10 mouse cellular contexts compared by ENCODE assay signal in the genomic region with DNA sequence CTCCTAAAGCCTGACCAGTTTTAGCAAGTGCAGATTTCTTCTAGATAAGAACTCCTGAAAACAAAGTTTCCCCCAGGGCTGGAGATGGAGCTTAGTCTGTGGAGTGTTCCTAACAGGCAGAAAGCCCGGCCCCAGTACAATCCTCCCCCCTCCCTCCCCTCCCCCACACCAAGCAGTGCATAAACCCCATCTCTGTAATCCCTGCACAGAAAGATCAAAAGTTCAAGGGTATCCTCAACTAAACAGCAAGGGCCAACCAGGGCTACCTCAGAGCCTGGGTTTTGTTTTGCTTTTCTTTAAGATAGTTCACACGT. TPM values are rescaled to one million over a fixed set of nuclear protein-coding genes. Genes with fewer than 3 reads are reported as not detected.
A peak's percentile ranks its signal among the peaks of the same experiment; 100 is the strongest.
DNase-seq lines count a peak whose midpoint lies in the region; ATAC-seq and TF ChIP-seq lines count a peak whose summit lies in the region.
"Had no signal": no experiment of that assay in that cellular context is flagged by ENCODE, and none has a peak within 500 bp of the region (broad histone marks: within the 10 kb centered on the region; RNA-seq: fewer than 3 reads in every experiment).

No protein-coding gene starts in this region.

- DNase-seq in lung, embryonic 14.5 days: no peak
- no peak for DNase-seq in lung, postnatal 4 days
- DNase-seq in forebrain, embryonic 14.5 days (ENCODE audit: low spot score): no peak
- no peak for DNase-seq in limb, embryonic 14.5 days (ENCODE audit: low spot score)
- DNase-seq in testis, postnatal 14 days (ENCODE audit: low spot score): no peak
- no peak for DNase-seq in left cerebral cortex, postnatal 4 days
- no peak for DNase-seq in kidney, adult 11 months

- WGBS in lung, embryonic 14.5 days: 21% methylated on average over 2 of the region's 2 CpGs
- WGBS in forebrain, embryonic 14.5 days: 2% methylated on average over 2 of the region's 2 CpGs
- 9% methylated on average over 2 of the region's 2 CpGs for WGBS in limb, embryonic 14.5 days
- WGBS in neural tube, embryonic 15.5 days: 8% methylated on average over 2 of the region's 2 CpGs

- H3K27ac ChIP-seq in lung, embryonic 14.5 days (ENCODE audit: low read depth): peak overlapping the region; percentile 84
- H3K27ac ChIP-seq in forebrain, embryonic 14.5 days (ENCODE audit: low read depth, low read length): peak overlapping the region; percentile 83
- H3K27ac ChIP-seq in limb, embryonic 14.5 days (replicated peaks; ENCODE audit: low read depth, low read length): no peak overlapping the region
- peak overlapping the region; percentile 76 for H3K27ac ChIP-seq in neural tube, embryonic 15.5 days (replicated peaks)
- H3K27ac ChIP-seq: macrophage had no signal

- no peaks in the 10 kb centered on the region for H3K36me3 ChIP-seq in lung, embryonic 14.5 days (ENCODE audit: insufficient read depth)
- no peaks in the 10 kb centered on the region for H3K36me3 ChIP-seq in forebrain, embryonic 14.5 days (ENCODE audit: control insufficient read depth, insufficient read depth, low read length)
- H3K36me3 ChIP-seq in limb, embryonic 14.5 days (ENCODE audit: control insufficient read depth, insufficient read depth, low read length): no peaks in the 10 kb centered on the region
- no peaks in the 10 kb centered on the region for H3K36me3 ChIP-seq in neural tube, embryonic 15.5 days

- intact Hi-C loops in left cerebral cortex, postnatal 4 days (cut with DNase I): no loop called here

- ATAC-seq in lung, embryonic 14.5 days (ENCODE audit: insufficient read depth): no peak
- no peak for ATAC-seq in forebrain, embryonic 14.5 days
- ATAC-seq in limb, embryonic 14.5 days (ENCODE audit: low FRiP score, low read depth): 0 out of 2 replicates have a peak, but pooled peaks have one; percentile 6
- no peak; the same call in 1 of the 2 replicates for ATAC-seq in neural tube, embryonic 15.5 days (ENCODE audit: low FRiP score)

- H3K4me1 ChIP-seq in lung, embryonic 14.5 days (ENCODE audit: insufficient read depth): peaks cover 3% of the 10 kb centered on the region; the same call in 1 of the 2 replicates
- H3K4me1 ChIP-seq in forebrain, embryonic 14.5 days (ENCODE audit: control insufficient read depth, insufficient read depth, low read length): peaks cover 28% of the 10 kb centered on the region
- H3K4me1 ChIP-seq in limb, embryonic 14.5 days (ENCODE audit: control insufficient read depth, insufficient read depth, low read length): peaks cover 8% of the 10 kb centered on the region
- peaks cover 36% of the 10 kb centered on the region for H3K4me1 ChIP-seq in neural tube, embryonic 15.5 days

- H3K27me3 ChIP-seq in lung, embryonic 14.5 days (ENCODE audit: insufficient read depth, low read length): no peaks in the 10 kb centered on the region; the same call in 1 of the 2 replicates
- H3K27me3 ChIP-seq in forebrain, embryonic 14.5 days (replicated peaks; ENCODE audit: control insufficient read depth, insufficient read depth, low read length): no peaks in the 10 kb centered on the region
- no peaks in the 10 kb centered on the region for H3K27me3 ChIP-seq in limb, embryonic 14.5 days (ENCODE audit: control insufficient read depth, insufficient read depth, low read length)
- no peaks in the 10 kb centered on the region for H3K27me3 ChIP-seq in neural tube, embryonic 15.5 days (replicated peaks)

- TF ChIP-seq CTCF in lung, embryonic 14.5 days (IDR thresholded peaks at IDR 0.05; ENCODE audit: low read depth): no peak

- peak overlapping the region; percentile 78 for H3K4me2 ChIP-seq in lung, embryonic 14.5 days
- H3K4me2 ChIP-seq in forebrain, embryonic 14.5 days (ENCODE audit: low read length): peak overlapping the region; percentile 91
- H3K4me2 ChIP-seq in limb, embryonic 14.5 days (replicated peaks; ENCODE audit: low read depth, low read length, severe bottlenecking): peak overlapping the region; percentile 66
- H3K4me2 ChIP-seq in neural tube, embryonic 15.5 days: peak overlapping the region; percentile 94

- H3K4me3 ChIP-seq in lung, embryonic 14.5 days (ENCODE audit: low read depth, low read length): peak overlapping the region; percentile 47
- H3K4me3 ChIP-seq in forebrain, embryonic 14.5 days (ENCODE audit: low read depth, low read length): peak overlapping the region; percentile 44
- H3K4me3 ChIP-seq in limb, embryonic 14.5 days (replicated peaks; ENCODE audit: low read length): peak overlapping the region; percentile 46
- H3K4me3 ChIP-seq in neural tube, embryonic 15.5 days (replicated peaks): peak overlapping the region; percentile 49

- peak overlapping the region; percentile 63; the same call in 1 of the 2 replicates for H3K9ac ChIP-seq in lung, embryonic 14.5 days
- peak overlapping the region; percentile 72 for H3K9ac ChIP-seq in forebrain, embryonic 14.5 days (ENCODE audit: low read length)
- peak overlapping the region; percentile 52; the same call in 1 of the 2 replicates for H3K9ac ChIP-seq in limb, embryonic 14.5 days (ENCODE audit: low read depth, low read length, severe bottlenecking)
- H3K9ac ChIP-seq in neural tube, embryonic 15.5 days (replicated peaks): peak overlapping the region; percentile 57; the same call in 1 of the 2 replicates

- no peak for TF ChIP-seq POLR2A in limb, embryonic 14.5 days (IDR thresholded peaks at IDR 0.05; ENCODE audit: borderline replicate concordance, extremely low read depth, insufficient read depth, insufficient read length)

- H3K9me3 ChIP-seq in lung, embryonic 14.5 days (ENCODE audit: low read depth, low read length): no peaks in the 10 kb centered on the region
- no peaks in the 10 kb centered on the region for H3K9me3 ChIP-seq in forebrain, embryonic 14.5 days (replicated peaks; ENCODE audit: control insufficient read depth, low read length)
- H3K9me3 ChIP-seq in limb, embryonic 14.5 days (ENCODE audit: control insufficient read depth, low read length): no peaks in the 10 kb centered on the region
- H3K9me3 ChIP-seq in neural tube, embryonic 15.5 days (replicated peaks): no peaks in the 10 kb centered on the region

RNA-seq across cellular contexts. Expression of gene Nrarp, which starts 11.9 kb away (rescaled TPM):
- 13.7 and 14.9 TPM in 2 replicates for polyA plus RNA-seq in lung, embryonic 14.5 days (2014; fragmentation: Nextera tagmentation; extraction: Ambion mirVana)
- 18.6 and 22.1 TPM in 2 replicates for polyA plus RNA-seq in forebrain, embryonic 14.5 days (2014; fragmentation: Nextera tagmentation; extraction: Ambion mirVana)
- 34.0 and 34.1 TPM in 2 replicates for polyA plus RNA-seq in limb, embryonic 14.5 days (2012; rRNA removed)
- polyA plus RNA-seq in limb, embryonic 14.5 days (2014; fragmentation: Nextera tagmentation; extraction: Ambion mirVana): 27.7 and 28.2 TPM in 2 replicates
- 15.0 and 16.8 TPM in 2 replicates for polyA plus RNA-seq in neural tube, embryonic 15.5 days (2015; fragmentation: Nextera tagmentation; extraction: Ambion mirVana)
- 10 to 100 TPM; 32.5 to 35.0 TPM for total RNA-seq in left cerebral cortex, postnatal 4 days (2021)
- polyA plus RNA-seq: macrophage had no signal

RNA-seq across cellular contexts. Expression of gene Tor4a, which starts 28.1 kb away (rescaled TPM):
- polyA plus RNA-seq in lung, embryonic 14.5 days (2014; fragmentation: Nextera tagmentation; extraction: Ambion mirVana): 7.5 and 8.2 TPM in 2 replicates
- polyA plus RNA-seq in forebrain, embryonic 14.5 days (2014; fragmentation: Nextera tagmentation; extraction: Ambion mirVana): 0.97 and 1.9 TPM in 2 replicates
- 5.9 and 6.4 TPM in 2 replicates for polyA plus RNA-seq in limb, embryonic 14.5 days (2012; rRNA removed)
- 8.1 and 8.5 TPM in 2 replicates for polyA plus RNA-seq in limb, embryonic 14.5 days (2014; fragmentation: Nextera tagmentation; extraction: Ambion mirVana)
- 1.6 and 5.9 TPM in 2 replicates for polyA plus RNA-seq in neural tube, embryonic 15.5 days (2015; fragmentation: Nextera tagmentation; extraction: Ambion mirVana)
- total RNA-seq in left cerebral cortex, postnatal 4 days (2021): 1 to 10 TPM; 1.4 to 1.8 TPM

RNA-seq across cellular contexts. Expression of gene Nelfb, which starts 42.7 kb away (rescaled TPM):
- 96.6 and 108 TPM in 2 replicates for polyA plus RNA-seq in lung, embryonic 14.5 days (2014; fragmentation: Nextera tagmentation; extraction: Ambion mirVana)
- 68.8 and 73.5 TPM in 2 replicates for polyA plus RNA-seq in forebrain, embryonic 14.5 days (2014; fragmentation: Nextera tagmentation; extraction: Ambion mirVana)
- polyA plus RNA-seq in limb, embryonic 14.5 days (2012; rRNA removed): 84.4 and 98.3 TPM in 2 replicates
- 88.4 and 106 TPM in 2 replicates for polyA plus RNA-seq in limb, embryonic 14.5 days (2014; fragmentation: Nextera tagmentation; extraction: Ambion mirVana)
- polyA plus RNA-seq in neural tube, embryonic 15.5 days (2015; fragmentation: Nextera tagmentation; extraction: Ambion mirVana): 101 and 105 TPM in 2 replicates
- total RNA-seq in left cerebral cortex, postnatal 4 days (2021): 10 to 100 TPM; 62.6 to 65.1 TPM

RNA-seq across cellular contexts. Expression of gene Stpg3, which starts 45.8 kb away (rescaled TPM):
- not detected in 2 replicates for polyA plus RNA-seq in lung, embryonic 14.5 days (2014; fragmentation: Nextera tagmentation; extraction: Ambion mirVana)
- polyA plus RNA-seq in forebrain, embryonic 14.5 days (2014; fragmentation: Nextera tagmentation; extraction: Ambion mirVana): not detected in 2 replicates
- polyA plus RNA-seq in limb, embryonic 14.5 days (2012; rRNA removed): not detected in 2 replicates
- not detected in 2 replicates for polyA plus RNA-seq in limb, embryonic 14.5 days (2014; fragmentation: Nextera tagmentation; extraction: Ambion mirVana)
- not detected in 2 replicates for polyA plus RNA-seq in neural tube, embryonic 15.5 days (2015; fragmentation: Nextera tagmentation; extraction: Ambion mirVana)
- total RNA-seq in left cerebral cortex, postnatal 4 days (2021): not detected
- total RNA-seq: hematopoietic stem cell, adult 5-6 weeks had no signal
- polyA plus RNA-seq: macrophage had no signal

RNA-seq across cellular contexts. Expression of gene Fam166a, which starts 49.9 kb away (rescaled TPM):
- polyA plus RNA-seq in lung, embryonic 14.5 days (2014; fragmentation: Nextera tagmentation; extraction: Ambion mirVana): 0.47 TPM in 1 of 2 replicates, not detected in the other
- polyA plus RNA-seq in forebrain, embryonic 14.5 days (2014; fragmentation: Nextera tagmentation; extraction: Ambion mirVana): 1.1 TPM in 1 of 2 replicates, not detected in the other
- not detected in 2 replicates for polyA plus RNA-seq in limb, embryonic 14.5 days (2012; rRNA removed)
- 0.17 TPM in 1 of 2 replicates, not detected in the other for polyA plus RNA-seq in limb, embryonic 14.5 days (2014; fragmentation: Nextera tagmentation; extraction: Ambion mirVana)
- not detected in 2 replicates for polyA plus RNA-seq in neural tube, embryonic 15.5 days (2015; fragmentation: Nextera tagmentation; extraction: Ambion mirVana)
- total RNA-seq in left cerebral cortex, postnatal 4 days (2021): not detected
- total RNA-seq: hematopoietic stem cell, adult 5-6 weeks had no signal
- polyA plus RNA-seq: macrophage had no signal
